In the genomic region with DNA sequence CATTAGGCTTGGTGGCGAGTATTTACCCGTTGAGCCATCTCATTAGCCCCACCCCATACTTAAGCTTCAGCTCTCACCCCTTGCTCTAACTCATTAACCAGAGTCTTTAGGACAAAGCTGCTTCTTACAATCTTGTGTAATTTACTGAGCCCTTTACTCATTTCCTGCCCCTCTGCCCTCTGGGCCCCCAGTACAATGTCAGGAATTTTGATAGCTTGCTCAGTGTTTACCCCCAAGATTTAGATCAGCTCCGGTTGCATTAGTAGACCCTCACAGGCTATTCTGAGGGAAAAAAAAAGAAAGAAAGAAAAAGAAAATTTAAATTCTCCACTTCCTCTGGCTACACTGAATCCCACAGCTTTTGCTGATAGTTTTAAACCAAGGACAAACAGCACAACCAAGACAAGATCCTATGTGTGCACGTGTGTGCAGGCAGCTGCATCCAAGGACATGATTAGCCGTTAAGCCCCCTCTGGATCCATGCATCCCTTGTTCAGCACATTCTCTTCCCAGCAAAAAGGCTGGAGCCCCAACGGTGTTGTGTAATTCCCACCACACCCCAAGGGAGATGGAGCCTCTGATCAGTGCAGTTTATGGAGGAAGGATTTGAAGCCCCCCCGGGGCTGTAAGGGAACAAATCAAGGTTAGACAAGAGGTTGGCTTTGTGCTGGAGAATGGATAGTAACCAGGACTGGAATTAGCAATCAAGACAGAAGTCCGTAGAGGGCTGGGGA, we compare ENCODE assay signal across 11 mouse cellular contexts. TPM values are rescaled to one million over a fixed set of nuclear protein-coding genes. Genes with fewer than 3 reads are reported as not detected.
DNase-seq lines count a peak whose midpoint lies in the region; ATAC-seq lines count a peak whose summit lies in the region.
"Had no signal": no experiment of that assay in that cellular context is flagged by ENCODE, and none has a peak within 500 bp of the region (broad histone marks: within the 10 kb centered on the region; RNA-seq: fewer than 3 reads in every experiment).

No protein-coding gene starts in this region.

- peak overlapping the region; percentile 15; the same call in 1 of the 2 replicates for H3K4me2 ChIP-seq in forebrain, embryonic 11.5 days (ENCODE audit: low read depth, low read length, severe bottlenecking)
- H3K4me2 ChIP-seq in forebrain, embryonic 15.5 days (replicated peaks), result no peak overlapping the region
- H3K4me2 ChIP-seq in hindbrain, embryonic 14.5 days (replicated peaks), result no peak overlapping the region

- peak; percentile 57 for DNase-seq in forebrain, embryonic 11.5 days (ENCODE audit: low spot score)
- DNase-seq in NIH3T3 (ENCODE audit: low read depth), result peak; percentile 5
- DNase-seq in hindbrain, embryonic 14.5 days (ENCODE audit: low spot score), result no peak
- peak; percentile 66 for DNase-seq in mesoderm, embryonic 11.5 days (ENCODE audit: low read depth, low spot score)
- DNase-seq in layer of hippocampus, postnatal 10 days (ENCODE audit: low spot score in 2 of 2), result no peak
- no peak for DNase-seq in thymus, adult 18-20 months
- DNase-seq in adrenal gland, postnatal 4 days (ENCODE audit: low spot score in 2 of 2), result no peak
- DNase-seq: adrenal gland, adult 2 months had no signal

- H3K36me3 ChIP-seq in forebrain, embryonic 11.5 days (ENCODE audit: control insufficient read depth, insufficient read depth, low read length), result no peaks in the 10 kb centered on the region
- H3K36me3 ChIP-seq in forebrain, embryonic 15.5 days, result no peaks in the 10 kb centered on the region
- no peaks in the 10 kb centered on the region for H3K36me3 ChIP-seq in hindbrain, embryonic 14.5 days (replicated peaks; ENCODE audit: control insufficient read depth, insufficient read depth)

- no peak overlapping the region for H3K9ac ChIP-seq in forebrain, embryonic 11.5 days (ENCODE audit: low read length)
- no peak overlapping the region for H3K9ac ChIP-seq in forebrain, embryonic 15.5 days (replicated peaks)
- no peak overlapping the region for H3K9ac ChIP-seq in hindbrain, embryonic 14.5 days

- peak; percentile 81 for ATAC-seq in forebrain, embryonic 11.5 days (replicated peaks; ENCODE audit: low FRiP score)
- ATAC-seq in forebrain, embryonic 15.5 days (replicated peaks), result no peak; the same call in 1 of the 2 replicates
- ATAC-seq in hindbrain, embryonic 14.5 days (ENCODE audit: low FRiP score), result peak; percentile 22; the same call in 1 of the 2 replicates

- no peak overlapping the region for H3K27ac ChIP-seq in forebrain, embryonic 11.5 days (ENCODE audit: low read depth, low read length)
- no peak overlapping the region for H3K27ac ChIP-seq in forebrain, embryonic 15.5 days (replicated peaks)
- peak overlapping the region; percentile 54; the same call in 1 of the 2 replicates for H3K27ac ChIP-seq in hindbrain, embryonic 14.5 days

- peaks cover 2% of the 10 kb centered on the region; the same call in 1 of the 2 replicates for H3K27me3 ChIP-seq in forebrain, embryonic 11.5 days (ENCODE audit: control insufficient read depth, insufficient read depth, low read length)
- H3K27me3 ChIP-seq in forebrain, embryonic 15.5 days, result no peaks in the 10 kb centered on the region
- no peaks in the 10 kb centered on the region for H3K27me3 ChIP-seq in hindbrain, embryonic 14.5 days (ENCODE audit: control insufficient read depth, insufficient read depth, low read length)
- H3K27me3 ChIP-seq: megakaryocyte, embryonic 14.5 days had no signal

- peaks cover 9% of the 10 kb centered on the region for H3K4me1 ChIP-seq in forebrain, embryonic 11.5 days (replicated peaks; ENCODE audit: control insufficient read depth, insufficient read depth, low read length)
- H3K4me1 ChIP-seq in forebrain, embryonic 15.5 days, result peaks cover 16% of the 10 kb centered on the region
- peaks cover 8% of the 10 kb centered on the region for H3K4me1 ChIP-seq in hindbrain, embryonic 14.5 days (replicated peaks; ENCODE audit: control insufficient read depth, insufficient read depth, low read length)
- H3K4me1 ChIP-seq: megakaryocyte, embryonic 14.5 days had no signal

- H3K4me3 ChIP-seq in forebrain, embryonic 11.5 days (ENCODE audit: low read depth, low read length), result no peak overlapping the region
- H3K4me3 ChIP-seq in forebrain, embryonic 15.5 days, result no peak overlapping the region
- no peak overlapping the region for H3K4me3 ChIP-seq in hindbrain, embryonic 14.5 days (replicated peaks; ENCODE audit: low read length)
- H3K4me3 ChIP-seq: megakaryocyte, embryonic 14.5 days had no signal

- WGBS in forebrain, embryonic 11.5 days, result 5% methylated on average over 8 of the region's 8 CpGs
- WGBS in forebrain, embryonic 15.5 days, result 3% methylated on average over 8 of the region's 8 CpGs
- WGBS in hindbrain, embryonic 14.5 days, result 42% methylated on average over 8 of the region's 8 CpGs

- no peaks in the 10 kb centered on the region for H3K9me3 ChIP-seq in forebrain, embryonic 11.5 days (ENCODE audit: control insufficient read depth, low read length)
- no peaks in the 10 kb centered on the region for H3K9me3 ChIP-seq in forebrain, embryonic 15.5 days
- H3K9me3 ChIP-seq in hindbrain, embryonic 14.5 days (ENCODE audit: control insufficient read depth, low read length), result no peaks in the 10 kb centered on the region

RNA-seq across cellular contexts. Expression of a gene that starts 54.1 kb away (rescaled TPM):
- 13.3 and 14.4 TPM in 2 replicates for polyA plus RNA-seq in forebrain, embryonic 11.5 days (2014; fragmentation: Nextera tagmentation; extraction: Ambion mirVana)
- polyA plus RNA-seq in forebrain, embryonic 15.5 days (2015; fragmentation: Nextera tagmentation; extraction: Ambion mirVana), result 22.4 and 26.1 TPM in 2 replicates
- polyA plus RNA-seq in hindbrain, embryonic 14.5 days (2014; fragmentation: Nextera tagmentation; extraction: Ambion mirVana), result 29.0 and 29.4 TPM in 2 replicates
- total RNA-seq in layer of hippocampus, postnatal 10 days (2021), result 10 to 100 TPM; 47.1 to 47.6 TPM
- total RNA-seq in adrenal gland, postnatal 4 days (2021), result 1 to 10 TPM; 8.3 to 8.5 TPM
- total RNA-seq: gastrocnemius, adult 8-10 months had no signal

RNA-seq across cellular contexts. Expression of a gene that starts 54.3 kb away (rescaled TPM):
- 100 and 104 TPM in 2 replicates for polyA plus RNA-seq in forebrain, embryonic 11.5 days (2014; fragmentation: Nextera tagmentation; extraction: Ambion mirVana)
- 51.1 and 58.7 TPM in 2 replicates for polyA plus RNA-seq in forebrain, embryonic 15.5 days (2015; fragmentation: Nextera tagmentation; extraction: Ambion mirVana)
- 111 and 133 TPM in 2 replicates for polyA plus RNA-seq in hindbrain, embryonic 14.5 days (2014; fragmentation: Nextera tagmentation; extraction: Ambion mirVana)
- total RNA-seq in layer of hippocampus, postnatal 10 days (2021), result 100 to 1,000 TPM; 158 to 168 TPM
- 100 to 1,000 TPM; 191 to 197 TPM for total RNA-seq in adrenal gland, postnatal 4 days (2021)

Comparison
In these comparisons a context has a peak if more than half of its experiments do, and no peak if none do; other contexts are left out.
1. DNase-seq: peak in forebrain, embryonic 11.5 days (single experiment), NIH3T3 (single experiment) and mesoderm, embryonic 11.5 days (single experiment); none in hindbrain, embryonic 14.5 days (single experiment), layer of hippocampus, postnatal 10 days (0 of 2), thymus, adult 18-20 months (0 of 2) and adrenal gland, postnatal 4 days (0 of 2).